Mouse (Mus musculus) cortical plate, adult 2 months (tissue): ENCODE data around the gene Ssr3. TPM values are rescaled to one million over a fixed set of nuclear protein-coding genes. Genes with fewer than 3 reads are reported as not detected.

ENCODE experiments used
- H3K27ac ChIP-seq: fragments of 200-500 bp; 2 replicates; pipeline ENCODE4 v1.5.1; 2012; ENCODE audit warnings: low read length, control low read depth, inconsistent platforms; ENCODE audit not compliant: insufficient read depth
- H3K4me1 ChIP-seq: fragments of 200-500 bp; 2 replicates; pipeline ENCODE4 v1.6.1; 2011; ENCODE audit warnings: low read length; ENCODE audit not compliant: control insufficient read depth, insufficient read depth
- H3K4me3 ChIP-seq: fragments of 200-500 bp; 2 replicates; pipeline ENCODE4 v1.5.1; 2011; ENCODE audit warnings: mild to moderate bottlenecking, low read length, control low read depth; ENCODE audit not compliant: insufficient read depth
- CTCF ChIP-seq: fragments of 200-500 bp; IDR thresholded peaks from 2 replicates; pipeline ENCODE4 v1.5.1; 2011; ENCODE audit warnings: mild to moderate bottlenecking, control low read depth, low read length; ENCODE audit not compliant: insufficient read depth; ENCODE audit errors: extremely low read depth
- POLR2A ChIP-seq: fragments of 200-500 bp; IDR thresholded peaks from 2 replicates; pipeline ENCODE4 v1.6.1; 2011; ENCODE audit warnings: mild to moderate bottlenecking, low read length, control low read depth; ENCODE audit not compliant: insufficient read depth; ENCODE audit errors: extremely low read depth
- polyA plus RNA-seq: library from polyadenylated mRNA; depleted of rRNA; stranded (reverse); fragments of >200 nt; gene quantifications from 2 replicates; pipeline ENCODE4 v1.2.3, GENCODE M21; 2012; rRNA removed

Gene Ssr3
- polyA plus RNA-seq = 89.0 and 92.5 TPM in 2 replicates

- peaks cover 3% of the 10 kb centered on the region; the same call in 1 of the 2 replicates for H3K4me1 ChIP-seq
- TF ChIP-seq POLR2A (peak; percentile 83), CTCF (no peak)
- no peak within 1 kb of the TSS; the same call in 1 of the 2 replicates for H3K27ac ChIP-seq
- peak within 1 kb of the TSS; percentile 93 for H3K4me3 ChIP-seq
These were observed at the start of gene Ssr3 for GRCm38 (mm10) chr3:65392421-65392817. Ssr3 (minus strand) TSS chr3:65392623.

GRCm38 (mm10) chr3:65441586-65442111 lies 49.2 kb upstream of the Ssr3 start:
- Histone ChIP-seq H3K4me1 (peaks cover 3% of the 10 kb centered on the region), H3K4me3 (no peak overlapping the region), H3K27ac (peak overlapping the region; percentile 53; the same call in 1 of the 2 replicates)
- no peak for TF ChIP-seq CTCF
- TF ChIP-seq POLR2A = 0 out of 2 replicates have a peak, but pooled peaks have one; percentile 12

GRCm38 (mm10) chr3:65438511-65439228 lies 46.2 kb upstream of the Ssr3 start:
- TF ChIP-seq POLR2A (no peak), CTCF (no peak)
- peaks cover 3% of the 10 kb centered on the region for H3K4me1 ChIP-seq
- no peak overlapping the region for H3K4me3 ChIP-seq
- H3K27ac ChIP-seq = no peak overlapping the region

- H3K4me3 ChIP-seq = no peak overlapping the region
- H3K4me1 ChIP-seq = no peaks in the 10 kb centered on the region
- no peak for TF ChIP-seq POLR2A
- TF ChIP-seq CTCF = no peak
- no peak overlapping the region for H3K27ac ChIP-seq
These were observed 43.4 kb upstream of the Ssr3 start for GRCm38 (mm10) chr3:65435812-65436211.

- TF ChIP-seq POLR2A (no peak), CTCF (no peak)
- Histone ChIP-seq H3K27ac (no peak overlapping the region), H3K4me1 (no peaks in the 10 kb centered on the region), H3K4me3 (no peak overlapping the region)
These were observed 42.7 kb upstream of the Ssr3 start for GRCm38 (mm10) chr3:65435101-65435571.

GRCm38 (mm10) chr3:65432236-65432635 lies 39.8 kb upstream of the Ssr3 start:
- Histone ChIP-seq H3K4me3 (no peak overlapping the region), H3K4me1 (no peaks in the 10 kb centered on the region), H3K27ac (no peak overlapping the region)
- TF ChIP-seq CTCF (no peak), POLR2A (no peak)

GRCm38 (mm10) chr3:65419706-65420105 lies 27.3 kb upstream of the Ssr3 start:
- Histone ChIP-seq H3K4me3 (no peak overlapping the region), H3K27ac (no peak overlapping the region), H3K4me1 (no peaks in the 10 kb centered on the region)
- TF ChIP-seq POLR2A (no peak), CTCF (no peak)

- H3K4me3 ChIP-seq = no peak overlapping the region
These were observed 25.6 kb upstream of the Ssr3 start for GRCm38 (mm10) chr3:65417913-65418594.

GRCm38 (mm10) chr3:65416571-65416970 lies 24.1 kb upstream of the Ssr3 start:
- Histone ChIP-seq H3K4me3 (no peak overlapping the region), H3K27ac (no peak overlapping the region), H3K4me1 (no peaks in the 10 kb centered on the region)
- TF ChIP-seq CTCF (no peak), POLR2A (no peak)

More at GRCm38 (mm10) chr3:65417913-65418594, 25.6 kb upstream of the Ssr3 start:
- H3K4me1 ChIP-seq = no peaks in the 10 kb centered on the region
- TF ChIP-seq CTCF (no peak), POLR2A (no peak)
- no peak overlapping the region for H3K27ac ChIP-seq

GRCm38 (mm10) chr3:65407891-65408290 lies 15.5 kb upstream of the Ssr3 start:
- TF ChIP-seq CTCF = no peak
- no peak for TF ChIP-seq POLR2A
- H3K4me1 ChIP-seq = no peaks in the 10 kb centered on the region
- H3K27ac ChIP-seq = no peak overlapping the region
- H3K4me3 ChIP-seq = no peak overlapping the region
